Mouse (Mus musculus) pancreas, adult 10 weeks (tissue): ENCODE measurements around the gene 9530003J23Rik. TPM values are rescaled to one million over a fixed set of nuclear protein-coding genes. Genes with fewer than 3 reads are reported as not detected.

Experiments
- polyA plus RNA-seq: library from polyadenylated mRNA; stranded (reverse); fragments of 350-450 nt; fragmentation: Illumina TruSeq; extraction: RNeasy Lipid Tissue Mini Kit (QIAGEN cat#74804); gene quantifications from one replicate; pipeline ENCODE4 v1.2.3, GENCODE M21; 2015; ENCODE audit warnings: low read depth, low replicate concordance; ENCODE audit not compliant: insufficient read depth

The 9530003J23Rik gene
- not detected for polyA plus RNA-seq

GRCm38 (mm10) chr10:117238603-117239002, at the start of gene 9530003J23Rik:
TSS of gene 9530003J23Rik (minus strand) at chr10:117238703.

GRCm38 (mm10) chr10:117282049-117282448, 43.5 kb upstream of the 9530003J23Rik start, which contains the start of gene Lyz2:
TSS of gene Lyz2 (minus strand) at chr10:117282321.

GRCm38 (mm10) chr10:117224102-117224990, 14.2 kb downstream of the 9530003J23Rik start, which contains the start of gene Yeats4:
TSS of gene Yeats4 (minus strand) at chr10:117224507.

Other genes starting within 250 kb of the 9530003J23Rik start
- gene Lrrc10, start 193.4 kb downstream of the 9530003J23Rik start, polyA plus RNA-seq: not detected
- gene Cct2, start 174.9 kb downstream of the 9530003J23Rik start, polyA plus RNA-seq: 36.6 TPM
- gene Frs2, start 90.2 kb downstream of the 9530003J23Rik start, polyA plus RNA-seq: 4.6 TPM
- 8.6 TPM for gene Yeats4, start 14.2 kb downstream of the 9530003J23Rik start, polyA plus RNA-seq
- gene Lyz2, start 43.6 kb upstream of the 9530003J23Rik start, polyA plus RNA-seq: 150 TPM
- gene Lyz1, start 54.2 kb upstream of the 9530003J23Rik start, polyA plus RNA-seq: 4.7 TPM
- 7.4 TPM for gene Cpsf6, start 141.3 kb upstream of the 9530003J23Rik start, polyA plus RNA-seq